Mouse (Mus musculus): ENCODE results near the gene Rnf145. TPM values are rescaled to one million over a fixed set of nuclear protein-coding genes. Genes with fewer than 3 reads are reported as not detected.

Gene Rnf145
- polyA plus RNA-seq, 1 experiment from 2014 or later, result 104 TPM

- no peak overlapping the region for H3K4me3 ChIP-seq (ENCODE audit: low read depth, low read length)
- no peaks in the 10 kb centered on the region for H3K36me3 ChIP-seq (replicated peaks; ENCODE audit: control insufficient read depth, insufficient read depth, low read depth, low read length)
- WGBS, result 41% methylated on average over 5 of the region's 5 CpGs
- ATAC-seq (replicated peaks; ENCODE audit: insufficient number of reproducible peaks, low FRiP score, low TSS enrichment, low read depth) (no peak), DNase-seq (ENCODE audit: low spot score) (peak; percentile 5)
- no peaks in the 10 kb centered on the region for H3K4me1 ChIP-seq (ENCODE audit: control insufficient read depth, insufficient read depth, low read length)
- H3K27ac ChIP-seq (replicated peaks; ENCODE audit: low read depth, low read length), result no peak overlapping the region
- no peaks in the 10 kb centered on the region for H3K9me3 ChIP-seq (replicated peaks; ENCODE audit: control insufficient read depth, low read length)
- H3K9ac ChIP-seq (replicated peaks; ENCODE audit: low read length), result no peak overlapping the region
- H3K4me2 ChIP-seq (ENCODE audit: low read depth, low read length), result no peak overlapping the region
- no peaks in the 10 kb centered on the region for H3K27me3 ChIP-seq (ENCODE audit: control insufficient read depth, insufficient read depth, low read length)
Observed at GRCm38 (mm10) chr11:44502931-44503330, 15.8 kb upstream of the Rnf145 start.

- Histone ChIP-seq H3K9me3 (replicated peaks; ENCODE audit: control insufficient read depth, low read length) (no peaks in the 10 kb centered on the region), H3K4me1 (ENCODE audit: control insufficient read depth, insufficient read depth, low read length) (no peaks in the 10 kb centered on the region), H3K4me2 (ENCODE audit: low read depth, low read length) (no peak overlapping the region), H3K9ac (replicated peaks; ENCODE audit: low read length) (no peak overlapping the region), H3K27me3 (ENCODE audit: control insufficient read depth, insufficient read depth, low read length) (no peaks in the 10 kb centered on the region), H3K27ac (replicated peaks; ENCODE audit: low read depth, low read length) (no peak overlapping the region), H3K36me3 (replicated peaks; ENCODE audit: control insufficient read depth, insufficient read depth, low read depth, low read length) (no peaks in the 10 kb centered on the region), H3K4me3 (ENCODE audit: low read depth, low read length) (no peak overlapping the region)
- ATAC-seq (replicated peaks; ENCODE audit: insufficient number of reproducible peaks, low FRiP score, low TSS enrichment, low read depth) (no peak), DNase-seq (ENCODE audit: low spot score) (no peak)
- 92% methylated on average over 7 of the region's 7 CpGs for WGBS
Observed at GRCm38 (mm10) chr11:44504146-44504545, 14.6 kb upstream of the Rnf145 start.

GRCm38 (mm10) chr11:44504761-44505160, 14.0 kb upstream of the Rnf145 start:
- DNase-seq (ENCODE audit: low spot score) (no peak), ATAC-seq (replicated peaks; ENCODE audit: insufficient number of reproducible peaks, low FRiP score, low TSS enrichment, low read depth) (no peak)
- H3K4me2 ChIP-seq (ENCODE audit: low read depth, low read length), result no peak overlapping the region
- H3K27ac ChIP-seq (replicated peaks; ENCODE audit: low read depth, low read length), result no peak overlapping the region
- H3K4me3 ChIP-seq (ENCODE audit: low read depth, low read length), result no peak overlapping the region
- H3K9me3 ChIP-seq (replicated peaks; ENCODE audit: control insufficient read depth, low read length), result no peaks in the 10 kb centered on the region
- 82% methylated on average over 3 of the region's 3 CpGs for WGBS
- no peaks in the 10 kb centered on the region for H3K4me1 ChIP-seq (ENCODE audit: control insufficient read depth, insufficient read depth, low read length)
- H3K9ac ChIP-seq (replicated peaks; ENCODE audit: low read length), result no peak overlapping the region
- H3K27me3 ChIP-seq (ENCODE audit: control insufficient read depth, insufficient read depth, low read length), result no peaks in the 10 kb centered on the region
- H3K36me3 ChIP-seq (replicated peaks; ENCODE audit: control insufficient read depth, insufficient read depth, low read depth, low read length), result no peaks in the 10 kb centered on the region

GRCm38 (mm10) chr11:44508876-44509275, 9.9 kb upstream of the Rnf145 start:
- WGBS, result 81% methylated on average over 4 of the region's 4 CpGs
- H3K27me3 ChIP-seq (ENCODE audit: control insufficient read depth, insufficient read depth, low read length), result no peaks in the 10 kb centered on the region
- no peak overlapping the region for H3K27ac ChIP-seq (replicated peaks; ENCODE audit: low read depth, low read length)

GRCm38 (mm10) chr11:44509906-44510305, 8.9 kb upstream of the Rnf145 start:
- H3K27me3 ChIP-seq (ENCODE audit: control insufficient read depth, insufficient read depth, low read length), result no peaks in the 10 kb centered on the region
- no peaks in the 10 kb centered on the region for H3K36me3 ChIP-seq (replicated peaks; ENCODE audit: control insufficient read depth, insufficient read depth, low read depth, low read length)
- WGBS, result 86% methylated on average over 2 of the region's 2 CpGs
- H3K4me1 ChIP-seq (ENCODE audit: control insufficient read depth, insufficient read depth, low read length), result no peaks in the 10 kb centered on the region
- ATAC-seq (replicated peaks; ENCODE audit: insufficient number of reproducible peaks, low FRiP score, low TSS enrichment, low read depth), result no peak
- DNase-seq (ENCODE audit: low spot score), result no peak
- H3K4me2 ChIP-seq (ENCODE audit: low read depth, low read length), result no peak overlapping the region
- no peaks in the 10 kb centered on the region for H3K9me3 ChIP-seq (replicated peaks; ENCODE audit: control insufficient read depth, low read length)
- H3K9ac ChIP-seq (replicated peaks; ENCODE audit: low read length), result no peak overlapping the region
- no peak overlapping the region for H3K27ac ChIP-seq (replicated peaks; ENCODE audit: low read depth, low read length)
- no peak overlapping the region for H3K4me3 ChIP-seq (ENCODE audit: low read depth, low read length)

More at GRCm38 (mm10) chr11:44508876-44509275, 9.9 kb upstream of the Rnf145 start:
- Histone ChIP-seq H3K9me3 (replicated peaks; ENCODE audit: control insufficient read depth, low read length) (no peaks in the 10 kb centered on the region), H3K4me3 (ENCODE audit: low read depth, low read length) (no peak overlapping the region), H3K4me1 (ENCODE audit: control insufficient read depth, insufficient read depth, low read length) (no peaks in the 10 kb centered on the region), H3K4me2 (ENCODE audit: low read depth, low read length) (no peak overlapping the region), H3K9ac (replicated peaks; ENCODE audit: low read length) (no peak overlapping the region), H3K36me3 (replicated peaks; ENCODE audit: control insufficient read depth, insufficient read depth, low read depth, low read length) (no peaks in the 10 kb centered on the region)
- DNase-seq (ENCODE audit: low spot score) (no peak), ATAC-seq (replicated peaks; ENCODE audit: insufficient number of reproducible peaks, low FRiP score, low TSS enrichment, low read depth) (no peak)

- ATAC-seq (replicated peaks; ENCODE audit: insufficient number of reproducible peaks, low FRiP score, low TSS enrichment, low read depth) (no peak), DNase-seq (ENCODE audit: low spot score) (no peak)
- 86% methylated on average over 7 of the region's 7 CpGs for WGBS
- no peak overlapping the region for H3K4me2 ChIP-seq (ENCODE audit: low read depth, low read length)
- H3K4me1 ChIP-seq (ENCODE audit: control insufficient read depth, insufficient read depth, low read length), result no peaks in the 10 kb centered on the region
- H3K36me3 ChIP-seq (replicated peaks; ENCODE audit: control insufficient read depth, insufficient read depth, low read depth, low read length), result no peaks in the 10 kb centered on the region
- H3K27me3 ChIP-seq (ENCODE audit: control insufficient read depth, insufficient read depth, low read length), result no peaks in the 10 kb centered on the region
- H3K9ac ChIP-seq (replicated peaks; ENCODE audit: low read length), result no peak overlapping the region
- no peak overlapping the region for H3K27ac ChIP-seq (replicated peaks; ENCODE audit: low read depth, low read length)
- H3K9me3 ChIP-seq (replicated peaks; ENCODE audit: control insufficient read depth, low read length), result no peaks in the 10 kb centered on the region
- H3K4me3 ChIP-seq (ENCODE audit: low read depth, low read length), result no peak overlapping the region
Observed at GRCm38 (mm10) chr11:44510371-44510770, 8.4 kb upstream of the Rnf145 start.

- Histone ChIP-seq H3K4me3 (ENCODE audit: low read depth, low read length) (no peak overlapping the region), H3K9ac (replicated peaks; ENCODE audit: low read length) (no peak overlapping the region), H3K9me3 (replicated peaks; ENCODE audit: control insufficient read depth, low read length) (no peaks in the 10 kb centered on the region), H3K27me3 (ENCODE audit: control insufficient read depth, insufficient read depth, low read length) (no peaks in the 10 kb centered on the region), H3K27ac (replicated peaks; ENCODE audit: low read depth, low read length) (no peak overlapping the region), H3K4me1 (ENCODE audit: control insufficient read depth, insufficient read depth, low read length) (no peaks in the 10 kb centered on the region), H3K36me3 (replicated peaks; ENCODE audit: control insufficient read depth, insufficient read depth, low read depth, low read length) (no peaks in the 10 kb centered on the region), H3K4me2 (ENCODE audit: low read depth, low read length) (no peak overlapping the region)
- no peak for DNase-seq (ENCODE audit: low spot score)
- no peak for ATAC-seq (replicated peaks; ENCODE audit: insufficient number of reproducible peaks, low FRiP score, low TSS enrichment, low read depth)
- 80% methylated on average over 14 of the region's 14 CpGs for WGBS
Observed at GRCm38 (mm10) chr11:44512044-44513025, 6.4 kb upstream of the Rnf145 start.

GRCm38 (mm10) chr11:44513026-44513422, 5.7 kb upstream of the Rnf145 start:
- no peak for ATAC-seq (replicated peaks; ENCODE audit: insufficient number of reproducible peaks, low FRiP score, low TSS enrichment, low read depth)
- WGBS, result 75% methylated on average over 2 of the region's 2 CpGs

More at GRCm38 (mm10) chr11:44513026-44513422, 5.7 kb upstream of the Rnf145 start:
- no peak overlapping the region for H3K4me2 ChIP-seq (ENCODE audit: low read depth, low read length)
- no peak overlapping the region for H3K4me3 ChIP-seq (ENCODE audit: low read depth, low read length)
- H3K4me1 ChIP-seq (ENCODE audit: control insufficient read depth, insufficient read depth, low read length), result no peaks in the 10 kb centered on the region
- no peak overlapping the region for H3K27ac ChIP-seq (replicated peaks; ENCODE audit: low read depth, low read length)
- no peaks in the 10 kb centered on the region for H3K9me3 ChIP-seq (replicated peaks; ENCODE audit: control insufficient read depth, low read length)
- H3K27me3 ChIP-seq (ENCODE audit: control insufficient read depth, insufficient read depth, low read length), result no peaks in the 10 kb centered on the region
- H3K9ac ChIP-seq (replicated peaks; ENCODE audit: low read length), result no peak overlapping the region
- no peak for DNase-seq (ENCODE audit: low spot score)
- no peaks in the 10 kb centered on the region for H3K36me3 ChIP-seq (replicated peaks; ENCODE audit: control insufficient read depth, insufficient read depth, low read depth, low read length)

Data from embryonic facial prominence, embryonic 11.5 days (tissue).